Mouse (Mus musculus): ENCODE results near the gene Actn2. TPM values are rescaled to one million over a fixed set of nuclear protein-coding genes. Genes with fewer than 3 reads are reported as not detected.

Gene Actn2
- polyA plus RNA-seq (2012; rRNA removed), result 9.5 and 19.9 TPM in 2 replicates

GRCm38 (mm10) chr13:12340183-12340975, at the start of gene Actn2:
Gene Actn2, minus strand, starts transcription at chr13:12340760.

GRCm38 (mm10) chr13:12257391-12258380, 82.9 kb downstream of the Actn2 start, which contains the start of gene Mtr:
Gene Mtr, minus strand, starts transcription at chr13:12258113.

Other genes with a start within 250 kb of the Actn2 start
- gene Ryr2, start 233.8 kb downstream of the Actn2 start, polyA plus RNA-seq (2012; rRNA removed), result 14.8 and 18.8 TPM in 2 replicates
- gene Mtr, start 82.6 kb downstream of the Actn2 start, polyA plus RNA-seq (2012; rRNA removed), result 7.0 and 7.7 TPM in 2 replicates
- gene Heatr1, start 54.3 kb upstream of the Actn2 start, polyA plus RNA-seq (2012; rRNA removed), result 21.1 and 22.9 TPM in 2 replicates
- 27.8 and 32.7 TPM in 2 replicates for gene Lgals8, start 124.2 kb upstream of the Actn2 start, polyA plus RNA-seq (2012; rRNA removed)
- gene Edaradd, start 179.7 kb upstream of the Actn2 start, polyA plus RNA-seq (2012; rRNA removed), result 1.8 TPM in 2 replicates
- gene Ero1lb, start 225.1 kb upstream of the Actn2 start, polyA plus RNA-seq (2012; rRNA removed), result 7.9 and 8.5 TPM in 2 replicates

Data from central nervous system, embryonic 18 days (tissue).